Mouse (Mus musculus): ENCODE measurements around the gene Ar. TPM values are rescaled to one million over a fixed set of nuclear protein-coding genes. Genes with fewer than 3 reads are reported as not detected.

Gene Ar
- total and polyA plus RNA-seq, 2 experiments from 2014 or later: 0.34 to 0.48 TPM

GRCm38 (mm10) chrX:98216103-98216502 lies 67.5 kb downstream of the Ar start:
- H3K4me3 ChIP-seq (ENCODE audit: low read depth, low read length): no peak overlapping the region
- ATAC-seq (no peak), DNase-seq (no peak)
- no peaks in the 10 kb centered on the region for H3K4me1 ChIP-seq (ENCODE audit: insufficient read depth)
- H3K27ac ChIP-seq (ENCODE audit: low read depth, low read length): no peak overlapping the region
- TF ChIP-seq CTCF (IDR thresholded peaks at IDR 0.05; ENCODE audit: low read depth): no peak
- H3K36me3 ChIP-seq (ENCODE audit: insufficient read depth): no peaks in the 10 kb centered on the region
- WGBS: 30% methylated on average over 1 of the region's 1 CpGs
- H3K9me3 ChIP-seq (ENCODE audit: low read length): no peaks in the 10 kb centered on the region
- no peak overlapping the region for H3K9ac ChIP-seq
- no peak overlapping the region for H3K4me2 ChIP-seq (ENCODE audit: low read depth)
- H3K27me3 ChIP-seq (ENCODE audit: insufficient read depth, low read length): no peaks in the 10 kb centered on the region

- H3K27me3 ChIP-seq (ENCODE audit: insufficient read depth, low read length): no peaks in the 10 kb centered on the region
- ATAC-seq: no peak
- H3K9ac ChIP-seq: no peak overlapping the region
- H3K9me3 ChIP-seq (ENCODE audit: low read length): no peaks in the 10 kb centered on the region
- WGBS: 84% methylated on average over 4 of the region's 4 CpGs
- H3K4me1 ChIP-seq (ENCODE audit: insufficient read depth): no peaks in the 10 kb centered on the region
- no peak for DNase-seq
- no peak for TF ChIP-seq CTCF (IDR thresholded peaks at IDR 0.05; ENCODE audit: low read depth)
- H3K36me3 ChIP-seq (ENCODE audit: insufficient read depth): no peaks in the 10 kb centered on the region
- no peak overlapping the region for H3K4me2 ChIP-seq (ENCODE audit: low read depth)
- no peak overlapping the region for H3K27ac ChIP-seq (ENCODE audit: low read depth, low read length)
- no peak overlapping the region for H3K4me3 ChIP-seq (ENCODE audit: low read depth, low read length)
Observed at GRCm38 (mm10) chrX:98239011-98239410, 90.4 kb downstream of the Ar start.

GRCm38 (mm10) chrX:98245108-98245507 lies 96.5 kb downstream of the Ar start:
- no peak overlapping the region for H3K27ac ChIP-seq (ENCODE audit: low read depth, low read length)
- H3K4me3 ChIP-seq (ENCODE audit: low read depth, low read length): no peak overlapping the region
- no peak for TF ChIP-seq CTCF (IDR thresholded peaks at IDR 0.05; ENCODE audit: low read depth)
- ATAC-seq (peak; percentile 53; the same call in 1 of the 2 replicates), DNase-seq (peak; percentile 3)
- no peak overlapping the region for H3K9ac ChIP-seq
- H3K9me3 ChIP-seq (ENCODE audit: low read length): no peaks in the 10 kb centered on the region
- 82% methylated on average over 2 of the region's 2 CpGs for WGBS
- no peaks in the 10 kb centered on the region for H3K36me3 ChIP-seq (ENCODE audit: insufficient read depth)
- no peaks in the 10 kb centered on the region for H3K27me3 ChIP-seq (ENCODE audit: insufficient read depth, low read length)
- H3K4me1 ChIP-seq (ENCODE audit: insufficient read depth): no peaks in the 10 kb centered on the region
- no peak overlapping the region for H3K4me2 ChIP-seq (ENCODE audit: low read depth)

GRCm38 (mm10) chrX:98248363-98248762 lies 99.8 kb downstream of the Ar start:
- Histone ChIP-seq H3K9ac (no peak overlapping the region), H3K4me2 (ENCODE audit: low read depth) (no peak overlapping the region), H3K9me3 (ENCODE audit: low read length) (no peaks in the 10 kb centered on the region), H3K4me3 (ENCODE audit: low read depth, low read length) (no peak overlapping the region), H3K36me3 (ENCODE audit: insufficient read depth) (no peaks in the 10 kb centered on the region), H3K27ac (ENCODE audit: low read depth, low read length) (no peak overlapping the region), H3K4me1 (ENCODE audit: insufficient read depth) (no peaks in the 10 kb centered on the region), H3K27me3 (ENCODE audit: insufficient read depth, low read length) (no peaks in the 10 kb centered on the region)
- TF ChIP-seq CTCF (IDR thresholded peaks at IDR 0.05; ENCODE audit: low read depth): no peak
- ATAC-seq (no peak), DNase-seq (no peak)
- 75% methylated on average over 4 of the region's 4 CpGs for WGBS

GRCm38 (mm10) chrX:98259620-98260019 lies 111.1 kb downstream of the Ar start:
- Histone ChIP-seq H3K27me3 (ENCODE audit: insufficient read depth, low read length) (no peaks in the 10 kb centered on the region), H3K9ac (no peak overlapping the region), H3K4me2 (ENCODE audit: low read depth) (no peak overlapping the region), H3K36me3 (ENCODE audit: insufficient read depth) (no peaks in the 10 kb centered on the region), H3K4me1 (ENCODE audit: insufficient read depth) (no peaks in the 10 kb centered on the region), H3K27ac (ENCODE audit: low read depth, low read length) (no peak overlapping the region), H3K4me3 (ENCODE audit: low read depth, low read length) (no peak overlapping the region), H3K9me3 (ENCODE audit: low read length) (no peaks in the 10 kb centered on the region)
- no peak for ATAC-seq
- no peak for TF ChIP-seq CTCF (IDR thresholded peaks at IDR 0.05; ENCODE audit: low read depth)
- DNase-seq: no peak
- 89% methylated on average over 2 of the region's 2 CpGs for WGBS

- H3K9me3 ChIP-seq (ENCODE audit: low read length): no peaks in the 10 kb centered on the region
- H3K36me3 ChIP-seq (ENCODE audit: insufficient read depth): no peaks in the 10 kb centered on the region
- ATAC-seq: no peak
- H3K4me2 ChIP-seq (ENCODE audit: low read depth): no peak overlapping the region
- H3K4me3 ChIP-seq (ENCODE audit: low read depth, low read length): no peak overlapping the region
- no peak overlapping the region for H3K9ac ChIP-seq
- 87% methylated on average over 2 of the region's 2 CpGs for WGBS
- no peak for DNase-seq
- no peak overlapping the region for H3K27ac ChIP-seq (ENCODE audit: low read depth, low read length)
- H3K4me1 ChIP-seq (ENCODE audit: insufficient read depth): no peaks in the 10 kb centered on the region
- no peaks in the 10 kb centered on the region for H3K27me3 ChIP-seq (ENCODE audit: insufficient read depth, low read length)
- TF ChIP-seq CTCF (IDR thresholded peaks at IDR 0.05; ENCODE audit: low read depth): no peak
Observed at GRCm38 (mm10) chrX:98265755-98266154, 117.2 kb downstream of the Ar start.

GRCm38 (mm10) chrX:98271361-98271760 lies 122.8 kb downstream of the Ar start:
- Histone ChIP-seq H3K27me3 (ENCODE audit: insufficient read depth, low read length) (no peaks in the 10 kb centered on the region), H3K9ac (no peak overlapping the region), H3K9me3 (ENCODE audit: low read length) (no peaks in the 10 kb centered on the region), H3K4me1 (ENCODE audit: insufficient read depth) (no peaks in the 10 kb centered on the region), H3K36me3 (ENCODE audit: insufficient read depth) (no peaks in the 10 kb centered on the region), H3K4me3 (ENCODE audit: low read depth, low read length) (no peak overlapping the region), H3K4me2 (ENCODE audit: low read depth) (no peak overlapping the region), H3K27ac (ENCODE audit: low read depth, low read length) (no peak overlapping the region)
- TF ChIP-seq CTCF (IDR thresholded peaks at IDR 0.05; ENCODE audit: low read depth): no peak
- no peak for ATAC-seq
- no peak for DNase-seq

- Histone ChIP-seq H3K9ac (no peak overlapping the region), H3K4me1 (ENCODE audit: insufficient read depth) (no peaks in the 10 kb centered on the region), H3K4me2 (ENCODE audit: low read depth) (no peak overlapping the region), H3K4me3 (ENCODE audit: low read depth, low read length) (no peak overlapping the region), H3K36me3 (ENCODE audit: insufficient read depth) (no peaks in the 10 kb centered on the region), H3K27me3 (ENCODE audit: insufficient read depth, low read length) (no peaks in the 10 kb centered on the region), H3K9me3 (ENCODE audit: low read length) (no peaks in the 10 kb centered on the region), H3K27ac (ENCODE audit: low read depth, low read length) (no peak overlapping the region)
- no peak for ATAC-seq
- no peak for DNase-seq
- 57% methylated on average over 1 of the region's 1 CpGs for WGBS
- no peak for TF ChIP-seq CTCF (IDR thresholded peaks at IDR 0.05; ENCODE audit: low read depth)
Observed at GRCm38 (mm10) chrX:98291763-98292162, 143.2 kb downstream of the Ar start.
